Mouse (Mus musculus) MEL-GATA-1-ER (cell line): Measurements from ENCODE around the gene Ccl7.

Experiments used
- DNase-seq: peaks from one replicate; pipeline ENCODE4 v3.0.0-alpha.2; 2012; ENCODE audit warnings: low read depth; ENCODE audit errors: extremely low read depth

Gene Ccl7

GRCm38 (mm10) chr11:82034446-82034845 is 11.1 kb upstream of the Ccl7 start:
- no peak for DNase-seq

- DNase-seq, result no peak
Observed at GRCm38 (mm10) chr11:82035356-82035755, 10.2 kb upstream of the Ccl7 start, which contains the start of gene Ccl2. Gene Ccl2, plus strand, starts transcription at chr11:82035571.

GRCm38 (mm10) chr11:82035857-82036256 is 9.7 kb upstream of the Ccl7 start:
- DNase-seq, result no peak

- no peak for DNase-seq
Observed at GRCm38 (mm10) chr11:82038535-82038934, 7.0 kb upstream of the Ccl7 start, which contains the start of gene Gm17268. Gene Gm17268, minus strand, starts transcription at chr11:82038562.

GRCm38 (mm10) chr11:82039132-82039660 is 6.3 kb upstream of the Ccl7 start:
- no peak for DNase-seq

GRCm38 (mm10) chr11:82041671-82042080 is 3.8 kb upstream of the Ccl7 start:
- DNase-seq, result no peak

- DNase-seq, result no peak
Observed at GRCm38 (mm10) chr11:82047746-82048415, 2.4 kb downstream of the Ccl7 start.

- no peak for DNase-seq
Observed at GRCm38 (mm10) chr11:82053849-82054248, 8.3 kb downstream of the Ccl7 start.

- no peak for DNase-seq
Observed at GRCm38 (mm10) chr11:82057646-82058045, 12.1 kb downstream of the Ccl7 start, which contains the start of gene Ccl11. Gene Ccl11, plus strand, starts transcription at chr11:82057823.

GRCm38 (mm10) chr11:82062226-82062625 is 16.7 kb downstream of the Ccl7 start:
- no peak for DNase-seq

GRCm38 (mm10) chr11:82063454-82063853 is 17.9 kb downstream of the Ccl7 start:
- no peak for DNase-seq

GRCm38 (mm10) chr11:82066953-82067571 is 21.6 kb downstream of the Ccl7 start:
- DNase-seq, result no peak

- no peak for DNase-seq
Observed at GRCm38 (mm10) chr11:82071076-82071475, 25.6 kb downstream of the Ccl7 start.

- no peak for DNase-seq
Observed at GRCm38 (mm10) chr11:82072374-82072773, 26.9 kb downstream of the Ccl7 start.

GRCm38 (mm10) chr11:82072984-82073383 is 27.5 kb downstream of the Ccl7 start:
- no peak for DNase-seq

GRCm38 (mm10) chr11:82073686-82074085 is 28.2 kb downstream of the Ccl7 start:
- DNase-seq, result no peak

- no peak for DNase-seq
Observed at GRCm38 (mm10) chr11:82077031-82077430, 31.5 kb downstream of the Ccl7 start.

- no peak for DNase-seq
Observed at GRCm38 (mm10) chr11:82078136-82078730, 32.7 kb downstream of the Ccl7 start.

GRCm38 (mm10) chr11:82080865-82081264 is 35.4 kb downstream of the Ccl7 start:
- no peak for DNase-seq

- DNase-seq, result no peak
Observed at GRCm38 (mm10) chr11:82084360-82084759, 38.8 kb downstream of the Ccl7 start.
